Mouse (Mus musculus): ENCODE results near the gene Hoxd11. TPM values are rescaled to one million over a fixed set of nuclear protein-coding genes. Genes with fewer than 3 reads are reported as not detected.

Gene Hoxd11
- polyA plus RNA-seq, 1 experiment from 2014 or later: not detected

- Histone ChIP-seq H3K9me3 (replicated peaks) (0 out of 2 replicates have a peak, but pooled peaks cover 3% of the 10 kb centered on the region), H3K4me1 (peaks cover 10% of the 10 kb centered on the region), H3K9ac (no peak overlapping the region), H3K4me2 (replicated peaks) (no peak overlapping the region), H3K27ac (no peak overlapping the region), H3K27me3 (peaks cover 99% of the 10 kb centered on the region), H3K4me3 (no peak overlapping the region), H3K36me3 (no peaks in the 10 kb centered on the region)
- ATAC-seq (ENCODE audit: low FRiP score): no peak
- WGBS: under 1% methylated on average over 7 of the region's 7 CpGs
These were observed 16.6 kb downstream of the Hoxd11 start for GRCm38 (mm10) chr2:74695813-74696430.

GRCm38 (mm10) chr2:74696442-74697335 lies 17.3 kb downstream of the Hoxd11 start:
- Histone ChIP-seq H3K4me3 (no peak overlapping the region), H3K9ac (no peak overlapping the region), H3K4me2 (replicated peaks) (no peak overlapping the region), H3K27ac (no peak overlapping the region), H3K4me1 (peaks cover 10% of the 10 kb centered on the region), H3K9me3 (replicated peaks) (no peaks in the 10 kb centered on the region), H3K27me3 (peaks cover 99% of the 10 kb centered on the region), H3K36me3 (no peaks in the 10 kb centered on the region)
- under 1% methylated on average over 34 of the region's 34 CpGs for WGBS
- ATAC-seq (ENCODE audit: low FRiP score): no peak

- WGBS: under 1% methylated on average over 43 of the region's 43 CpGs
- Histone ChIP-seq H3K27me3 (peaks cover 97% of the 10 kb centered on the region), H3K4me2 (replicated peaks) (peak within 1 kb of the TSS; percentile 48), H3K4me3 (peak within 1 kb of the TSS; percentile 24), H3K9me3 (replicated peaks) (no peaks in the 10 kb centered on the region), H3K4me1 (peaks cover 10% of the 10 kb centered on the region), H3K27ac (no peak within 1 kb of the TSS), H3K36me3 (no peaks in the 10 kb centered on the region), H3K9ac (no peak within 1 kb of the TSS)
- ATAC-seq (ENCODE audit: low FRiP score): peak; percentile 80
These were observed 18.3 kb downstream of the Hoxd11 start, which contains the start of gene Hoxd9 for GRCm38 (mm10) chr2:74697567-74698121. TSS of gene Hoxd9 (plus strand) at chr2:74697727.

DNA sequence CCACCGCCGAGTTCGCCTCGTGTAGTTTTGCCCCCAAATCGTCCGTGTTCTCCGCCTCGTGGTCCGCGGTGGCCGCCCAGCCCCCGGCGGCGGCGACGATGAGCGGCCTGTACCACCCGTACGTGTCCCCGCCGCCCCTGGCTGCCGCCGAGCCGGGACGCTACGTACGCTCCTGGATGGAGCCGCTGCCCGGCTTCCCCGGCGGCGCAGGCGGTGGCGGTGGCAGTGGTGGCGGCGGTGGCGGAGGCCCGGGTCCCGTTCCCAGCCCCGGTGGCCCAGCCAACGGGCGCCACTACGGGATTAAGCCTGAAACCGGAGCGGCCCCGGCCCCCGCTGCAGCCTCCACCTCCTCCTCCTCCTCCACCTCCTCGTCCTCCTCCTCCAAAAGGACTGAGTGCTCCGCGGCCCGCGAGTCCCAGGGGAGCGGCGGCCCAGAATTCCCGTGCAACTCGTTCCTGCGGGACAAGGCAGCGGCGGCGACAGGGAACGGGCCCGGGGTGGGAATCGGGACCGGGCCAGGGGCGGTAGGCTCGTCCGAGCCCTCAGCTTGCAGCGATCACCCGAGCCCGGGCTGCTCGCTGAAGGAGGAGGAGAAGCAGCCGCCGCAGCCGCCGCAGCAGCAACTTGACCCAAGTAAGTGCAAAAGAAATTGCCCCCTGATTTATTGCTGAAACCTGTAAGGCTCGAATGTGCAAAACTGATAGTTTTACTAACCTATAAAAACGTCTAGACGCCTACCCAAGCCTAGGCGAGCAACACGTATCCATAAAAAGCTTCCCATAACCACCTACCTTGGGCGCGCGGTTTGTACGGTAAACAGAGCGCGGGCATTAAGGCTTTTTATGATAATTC lies 19.1 kb downstream of the Hoxd11 start:
- no peaks in the 10 kb centered on the region for H3K9me3 ChIP-seq (replicated peaks)
- H3K27ac ChIP-seq: no peak overlapping the region
- peak overlapping the region; percentile 48 for H3K4me2 ChIP-seq (replicated peaks)
- peaks cover 96% of the 10 kb centered on the region for H3K27me3 ChIP-seq
- H3K9ac ChIP-seq: no peak overlapping the region
- no peaks in the 10 kb centered on the region for H3K36me3 ChIP-seq
- peaks cover 10% of the 10 kb centered on the region for H3K4me1 ChIP-seq
- ATAC-seq (ENCODE audit: low FRiP score): 0 out of 2 replicates have a peak, but pooled peaks have one; percentile 26
- under 1% methylated on average over 85 of the region's 86 CpGs for WGBS
- H3K4me3 ChIP-seq: peak overlapping the region; percentile 24

- peaks cover 10% of the 10 kb centered on the region for H3K4me1 ChIP-seq
- no peak overlapping the region for H3K4me2 ChIP-seq (replicated peaks)
- no peaks in the 10 kb centered on the region for H3K36me3 ChIP-seq
- no peak for ATAC-seq (ENCODE audit: low FRiP score)
- H3K9me3 ChIP-seq (replicated peaks): no peaks in the 10 kb centered on the region
- H3K27me3 ChIP-seq: peaks cover 96% of the 10 kb centered on the region
- H3K9ac ChIP-seq: no peak overlapping the region
- whole genome bisulfite sequencing: 1% methylated on average over 17 of the region's 17 CpGs
- no peak overlapping the region for H3K4me3 ChIP-seq
- H3K27ac ChIP-seq: no peak overlapping the region
These were observed 19.7 kb downstream of the Hoxd11 start for GRCm38 (mm10) chr2:74699053-74699430.

DNA sequence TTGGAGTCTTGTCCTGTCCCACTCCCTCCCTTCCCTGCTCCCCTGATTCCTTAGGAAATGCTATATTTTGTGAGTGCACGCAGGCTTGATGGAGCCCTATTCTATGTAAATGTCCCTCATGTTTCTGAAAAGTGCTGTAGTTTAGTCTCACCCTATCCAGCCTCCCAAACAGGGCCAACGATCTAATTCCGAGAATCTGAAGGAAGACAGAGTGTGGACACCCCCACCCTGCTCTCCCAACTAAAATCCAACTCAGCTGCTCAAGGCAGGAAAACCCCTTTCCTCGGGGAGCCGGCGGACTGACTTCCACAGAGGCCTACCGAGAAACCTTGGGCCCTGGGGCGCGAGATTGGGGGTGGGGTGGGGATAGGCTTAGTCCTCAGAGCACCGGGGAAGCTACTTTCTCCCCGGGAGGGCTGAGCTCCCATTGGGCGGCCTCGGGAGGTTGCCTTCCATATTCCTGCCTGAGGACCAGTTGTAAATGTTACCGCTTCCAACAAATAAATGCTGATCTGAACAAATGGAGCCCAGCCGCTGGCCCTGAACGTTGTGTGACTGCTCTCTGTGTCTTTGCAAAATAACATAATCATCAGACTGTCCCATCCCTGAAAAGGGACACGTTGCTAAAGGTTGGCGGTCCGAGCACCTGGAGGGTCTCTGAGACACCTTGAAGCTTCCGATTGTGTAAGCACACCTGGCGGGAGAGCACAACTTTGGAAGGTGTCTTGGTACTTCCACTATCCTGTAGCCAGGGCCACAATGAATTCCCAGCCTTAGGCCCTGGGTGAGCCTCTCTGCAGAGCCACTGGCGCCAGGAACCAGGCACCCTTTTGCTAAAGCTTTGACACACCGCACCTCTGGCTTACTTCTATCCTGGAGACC lies 20.5 kb downstream of the Hoxd11 start:
- no peak overlapping the region for H3K4me2 ChIP-seq (replicated peaks)
- H3K4me3 ChIP-seq: no peak overlapping the region
- 1% methylated on average over 23 of the region's 23 CpGs for WGBS
- no peaks in the 10 kb centered on the region for H3K9me3 ChIP-seq (replicated peaks)
- no peak overlapping the region for H3K27ac ChIP-seq
- peaks cover 96% of the 10 kb centered on the region for H3K27me3 ChIP-seq
- H3K9ac ChIP-seq: no peak overlapping the region
- H3K36me3 ChIP-seq: no peaks in the 10 kb centered on the region
- H3K4me1 ChIP-seq: peaks cover 14% of the 10 kb centered on the region
- ATAC-seq (ENCODE audit: low FRiP score): no peak

DNA sequence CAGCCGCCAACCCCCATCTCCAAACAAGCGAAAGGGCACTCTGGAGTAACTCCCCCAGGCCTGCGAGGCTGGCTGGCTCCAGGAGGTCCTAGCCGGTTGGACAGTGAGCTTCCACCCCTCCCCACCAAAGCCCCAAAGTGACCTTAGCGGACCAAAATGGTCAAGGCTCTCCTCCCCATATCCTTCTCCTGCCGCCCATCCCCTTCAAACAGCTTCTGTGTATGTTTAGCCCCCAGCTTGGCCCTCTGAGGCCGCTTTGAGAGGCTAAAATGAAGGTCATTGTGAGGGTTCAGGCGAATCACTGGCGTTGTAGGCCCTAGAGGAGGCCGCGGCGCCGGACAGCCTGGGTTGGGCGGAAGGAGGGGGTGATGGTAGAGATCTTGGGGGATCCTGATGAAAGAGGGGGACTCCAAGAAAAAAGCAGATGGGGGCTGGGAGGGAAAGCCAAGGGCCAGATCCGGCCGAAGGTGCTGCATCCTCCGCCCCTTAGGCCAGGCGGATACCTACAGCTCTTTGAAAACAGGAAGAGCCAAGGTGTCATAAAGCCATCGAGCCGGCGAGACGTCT lies 21.3 kb downstream of the Hoxd11 start:
- Histone ChIP-seq H3K36me3 (no peaks in the 10 kb centered on the region), H3K9ac (no peak overlapping the region), H3K27me3 (peaks cover 92% of the 10 kb centered on the region), H3K4me1 (peaks cover 20% of the 10 kb centered on the region), H3K4me3 (no peak overlapping the region), H3K27ac (no peak overlapping the region), H3K9me3 (replicated peaks) (no peaks in the 10 kb centered on the region), H3K4me2 (replicated peaks) (no peak overlapping the region)
- ATAC-seq (ENCODE audit: low FRiP score): no peak
- under 1% methylated on average over 22 of the region's 22 CpGs for WGBS

DNA sequence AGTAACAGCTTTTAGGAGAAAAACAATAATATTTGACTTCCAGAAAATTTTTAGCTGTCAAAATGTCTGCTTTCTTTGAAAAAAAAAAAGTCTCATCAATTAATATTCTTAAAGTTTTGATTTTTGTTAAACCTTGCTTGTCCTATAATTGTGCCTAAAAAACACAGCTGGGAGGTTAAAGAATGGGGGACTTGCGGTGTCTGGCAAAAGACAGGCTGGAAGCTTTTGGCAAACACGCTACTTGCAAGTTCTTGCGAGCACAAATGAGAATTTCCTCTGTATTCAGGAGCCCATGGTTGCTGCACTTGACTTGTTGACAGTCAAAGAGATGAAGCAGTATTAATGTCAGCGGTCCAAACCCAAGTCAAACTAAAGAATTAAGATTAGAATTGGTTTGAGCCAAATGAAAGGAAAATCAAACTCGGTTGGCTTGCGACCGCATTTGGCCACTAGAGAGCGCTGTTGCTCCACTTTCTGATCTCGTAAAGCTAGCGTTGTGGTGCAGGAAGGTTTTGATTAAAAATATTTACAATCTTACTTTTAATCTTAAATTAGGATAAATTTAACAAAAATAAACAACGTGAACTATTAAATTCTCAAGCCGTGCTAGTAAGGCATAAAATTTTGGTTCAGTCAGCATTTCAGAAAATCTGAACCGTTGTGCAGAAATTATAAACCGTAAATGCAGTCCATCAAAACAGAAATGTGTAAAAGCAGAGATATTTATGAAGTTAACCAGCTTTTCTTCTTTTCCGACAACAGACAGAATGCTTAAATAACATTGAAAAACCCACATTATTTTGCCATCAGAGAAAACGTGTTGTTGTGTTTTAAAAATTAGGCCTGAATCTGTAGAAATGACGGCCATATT lies 22.8 kb downstream of the Hoxd11 start:
- H3K27me3 ChIP-seq: peaks cover 89% of the 10 kb centered on the region
- H3K4me3 ChIP-seq: no peak overlapping the region
- 11% methylated on average over 17 of the region's 17 CpGs for WGBS
- H3K9ac ChIP-seq: no peak overlapping the region
- H3K36me3 ChIP-seq: no peaks in the 10 kb centered on the region
- no peak overlapping the region for H3K27ac ChIP-seq
- no peak overlapping the region for H3K4me2 ChIP-seq (replicated peaks)
- no peak for ATAC-seq (ENCODE audit: low FRiP score)
- peaks cover 21% of the 10 kb centered on the region for H3K4me1 ChIP-seq
- no peaks in the 10 kb centered on the region for H3K9me3 ChIP-seq (replicated peaks)

- Histone ChIP-seq H3K4me3 (no peak overlapping the region), H3K4me2 (replicated peaks) (no peak overlapping the region), H3K9me3 (replicated peaks) (no peaks in the 10 kb centered on the region), H3K9ac (no peak overlapping the region), H3K27ac (no peak overlapping the region), H3K27me3 (peaks cover 89% of the 10 kb centered on the region), H3K4me1 (peaks cover 18% of the 10 kb centered on the region), H3K36me3 (no peaks in the 10 kb centered on the region)
- 14% methylated on average over 6 of the region's 6 CpGs for WGBS
- ATAC-seq (ENCODE audit: low FRiP score): no peak
These were observed 23.5 kb downstream of the Hoxd11 start for GRCm38 (mm10) chr2:74702820-74703219.

GRCm38 (mm10) chr2:74703317-74703716 lies 24.0 kb downstream of the Hoxd11 start:
- Histone ChIP-seq H3K4me3 (no peak overlapping the region), H3K9me3 (replicated peaks) (no peaks in the 10 kb centered on the region), H3K36me3 (no peaks in the 10 kb centered on the region), H3K4me1 (peaks cover 13% of the 10 kb centered on the region), H3K27me3 (peaks cover 89% of the 10 kb centered on the region), H3K9ac (no peak overlapping the region), H3K27ac (no peak overlapping the region), H3K4me2 (replicated peaks) (no peak overlapping the region)
- 4% methylated on average over 10 of the region's 10 CpGs for WGBS
- ATAC-seq (ENCODE audit: low FRiP score): no peak
